Mouse (Mus musculus) midbrain, postnatal 0 days (tissue): ENCODE results near the gene Frat2. TPM values are rescaled to one million over a fixed set of nuclear protein-coding genes. Genes with fewer than 3 reads are reported as not detected.

Experiments
- ATAC-seq: fragments of 200-750 bp; cut with Nextera tagmentation; 2 replicates; pipeline ENCODE4 v1.8.0; 2017; ENCODE audit warnings: moderate number of reproducible peaks, mild to moderate bottlenecking, moderate TSS enrichment, moderate library complexity; ENCODE audit not compliant: low FRiP score
- DNase-seq: peaks from one replicate; pipeline ENCODE4 v3.0.0-alpha.2; 2015; ENCODE audit warnings: low spot score
- H3K27ac ChIP-seq: fragments of 300-500 bp; sonication (generic); 2 replicates; pipeline ENCODE4 v1.5.1; 2014; ENCODE audit warnings: low read depth, mild to moderate bottlenecking, low read length, mixed read lengths
- H3K27me3 ChIP-seq: fragments of 300-500 bp; sonication (generic); 2 replicates; pipeline ENCODE4 v1.6.1; 2014; ENCODE audit warnings: low read length, control low read depth, mixed read lengths; ENCODE audit not compliant: insufficient read depth
- H3K36me3 ChIP-seq: fragments of 300-500 bp; sonication (generic); 2 replicates; pipeline ENCODE4 v1.6.1; 2014; ENCODE audit warnings: low read length, control low read depth, mixed read lengths; ENCODE audit not compliant: insufficient read depth
- H3K4me1 ChIP-seq: fragments of 300-500 bp; sonication (generic); 2 replicates; pipeline ENCODE4 v1.6.1; 2014; ENCODE audit warnings: mild to moderate bottlenecking, control low read depth, antibody characterized with exemption, low read length, mixed read lengths; ENCODE audit not compliant: insufficient read depth
- H3K4me2 ChIP-seq: fragments of 300-500 bp; sonication (generic); 2 replicates; pipeline ENCODE4 v1.6.1; 2014; ENCODE audit warnings: low read depth, mild to moderate bottlenecking, low read length, mixed read lengths; ENCODE audit not compliant: poor library complexity, severe bottlenecking
- H3K4me3 ChIP-seq: fragments of 300-500 bp; sonication (generic); 2 replicates; pipeline ENCODE4 v1.5.1; 2014; ENCODE audit warnings: low read depth, mild to moderate bottlenecking, low read length, moderate library complexity
- H3K9ac ChIP-seq: fragments of 300-500 bp; sonication (generic); replicated peaks from 2 replicates; pipeline ENCODE4 v1.6.1; 2014; ENCODE audit warnings: mild to moderate bottlenecking, low read length, moderate library complexity, mixed read lengths; ENCODE audit not compliant: poor library complexity, severe bottlenecking
- H3K9me3 ChIP-seq: fragments of 300-500 bp; sonication (generic); 2 replicates; pipeline ENCODE4 v1.6.1; 2016; ENCODE audit warnings: low read length, control low read depth
- CTCF ChIP-seq: IDR thresholded peaks from 2 replicates; pipeline ENCODE4 v1.5.1; 2016; ENCODE audit warnings: antibody characterized with exemption, mild to moderate bottlenecking
- WGBS: fragments of 180-500 bp; shearing (Covaris S2); extraction: QIAGEN DNeasy Blood & Tissue Kit; methylation state at CpG from one replicate; pipeline ENCODE4 v1.1.7; 2014; 5-methylcytosine and 5-hydroxymethylcytosine counted together
- polyA plus RNA-seq: library from polyadenylated mRNA; unstranded; fragments of >200 nt; fragmentation: Nextera tagmentation; extraction: Ambion mirVana; gene quantifications from 2 replicates; pipeline ENCODE4 v1.2.1, GENCODE M21; 2015
- total RNA-seq: library from RNA; depleted of rRNA; stranded (reverse); fragments of >200 nt; gene quantifications from 2 replicates; pipeline ENCODE4 v1.2.3, GENCODE M21; 2014; rRNA removed

Frat2 gene
- total and polyA plus RNA-seq, 2 experiments from 2014 or later = 6.9 to 8.0 TPM

- WGBS = 72% methylated on average over 3 of the region's 3 CpGs
- Histone ChIP-seq H3K4me3 (no peak overlapping the region), H3K4me1 (no peaks in the 10 kb centered on the region), H3K4me2 (no peak overlapping the region), H3K9ac (no peak overlapping the region), H3K27me3 (no peaks in the 10 kb centered on the region), H3K27ac (no peak overlapping the region), H3K9me3 (no peaks in the 10 kb centered on the region), H3K36me3 (no peaks in the 10 kb centered on the region)
- no peak for ATAC-seq
- no peak for DNase-seq
- TF ChIP-seq CTCF = no peak
Observed at GRCm38 (mm10) chr19:41796148-41796760, 51.7 kb downstream of the Frat2 start.

Other genes starting within 250 kb of the Frat2 start
- gene Slit1, start 104.5 kb downstream of the Frat2 start, total RNA-seq = 72.3 and 74.2 TPM in 2 replicates
- 15.4 and 17.0 TPM in 2 replicates for gene Slit1, start 104.5 kb downstream of the Frat2 start, polyA plus RNA-seq
- gene Arhgap19, start 46.1 kb downstream of the Frat2 start, total RNA-seq = 4.5 and 5.7 TPM in 2 replicates
- 2.5 and 2.9 TPM in 2 replicates for gene Arhgap19, start 46.1 kb downstream of the Frat2 start, polyA plus RNA-seq
- gene Frat1, start 18.2 kb downstream of the Frat2 start, total RNA-seq = 33.0 and 35.4 TPM in 2 replicates
- gene Frat1, start 18.2 kb downstream of the Frat2 start, polyA plus RNA-seq = 34.2 and 34.3 TPM in 2 replicates
- gene Rrp12, start 48.0 kb upstream of the Frat2 start, total RNA-seq = 20.6 and 21.2 TPM in 2 replicates
- gene Rrp12, start 48.0 kb upstream of the Frat2 start, polyA plus RNA-seq = 13.9 and 14.1 TPM in 2 replicates
- 473 and 479 TPM in 2 replicates for gene Pgam1, start 63.8 kb upstream of the Frat2 start, total RNA-seq
- gene Pgam1, start 63.8 kb upstream of the Frat2 start, polyA plus RNA-seq = 536 and 596 TPM in 2 replicates
- 18.0 and 28.8 TPM in 2 replicates for gene Exosc1, start 85.3 kb upstream of the Frat2 start, total RNA-seq
- 61.2 and 62.3 TPM in 2 replicates for gene Exosc1, start 85.3 kb upstream of the Frat2 start, polyA plus RNA-seq
- gene Zdhhc16, start 85.3 kb upstream of the Frat2 start, total RNA-seq = 49.2 and 61.9 TPM in 2 replicates
- 86.7 and 91.0 TPM in 2 replicates for gene Zdhhc16, start 85.3 kb upstream of the Frat2 start, polyA plus RNA-seq
- 45.7 and 62.5 TPM in 2 replicates for gene Mms19, start 133.0 kb upstream of the Frat2 start, total RNA-seq
- 26.1 TPM in 2 replicates for gene Mms19, start 133.0 kb upstream of the Frat2 start, polyA plus RNA-seq
- 17.5 and 22.1 TPM in 2 replicates for gene Ubtd1, start 133.6 kb upstream of the Frat2 start, total RNA-seq
- gene Ubtd1, start 133.6 kb upstream of the Frat2 start, polyA plus RNA-seq = 12.2 and 12.8 TPM in 2 replicates
- 0.71 and 1.7 TPM in 2 replicates for gene Ankrd2, start 187.9 kb upstream of the Frat2 start, total RNA-seq
- 0.81 and 2.4 TPM in 2 replicates for gene Ankrd2, start 187.9 kb upstream of the Frat2 start, polyA plus RNA-seq
- 3.1 TPM in 2 replicates for gene Hoga1, start 197.5 kb upstream of the Frat2 start, total RNA-seq
- 3.4 and 4.0 TPM in 2 replicates for gene Hoga1, start 197.5 kb upstream of the Frat2 start, polyA plus RNA-seq
- gene 4933411K16Rik, start 204.1 kb upstream of the Frat2 start, total RNA-seq = 0.24 TPM in 1 of 2 replicates, not detected in the other
- gene 4933411K16Rik, start 204.1 kb upstream of the Frat2 start, polyA plus RNA-seq = not detected in 2 replicates
- 47.2 and 47.5 TPM in 2 replicates for gene Morn4, start 238.2 kb upstream of the Frat2 start, total RNA-seq
- 122 and 123 TPM in 2 replicates for gene Morn4, start 238.2 kb upstream of the Frat2 start, polyA plus RNA-seq
- gene Pi4k2a, start 242.3 kb upstream of the Frat2 start, total RNA-seq = 19.3 and 21.9 TPM in 2 replicates
- gene Pi4k2a, start 242.3 kb upstream of the Frat2 start, polyA plus RNA-seq = 30.6 and 33.0 TPM in 2 replicates